Mouse (Mus musculus) heart, adult 2 months (tissue): ENCODE results near the gene Rdh9.

Source experiments
- CTCF ChIP-seq: fragments of 200-600 bp; IDR thresholded peaks from 2 replicates; pipeline ENCODE4 v1.8.1; 2022; ENCODE audit warnings: antibody characterized with exemption, mild to moderate bottlenecking, moderate library complexity
- POLR2A ChIP-seq: fragments of 200-500 bp; IDR thresholded peaks from 2 replicates; pipeline ENCODE4 v1.6.1; 2011; ENCODE audit warnings: mild to moderate bottlenecking, low read depth, low read length, control low read depth; ENCODE audit not compliant: insufficient read depth

DNA sequence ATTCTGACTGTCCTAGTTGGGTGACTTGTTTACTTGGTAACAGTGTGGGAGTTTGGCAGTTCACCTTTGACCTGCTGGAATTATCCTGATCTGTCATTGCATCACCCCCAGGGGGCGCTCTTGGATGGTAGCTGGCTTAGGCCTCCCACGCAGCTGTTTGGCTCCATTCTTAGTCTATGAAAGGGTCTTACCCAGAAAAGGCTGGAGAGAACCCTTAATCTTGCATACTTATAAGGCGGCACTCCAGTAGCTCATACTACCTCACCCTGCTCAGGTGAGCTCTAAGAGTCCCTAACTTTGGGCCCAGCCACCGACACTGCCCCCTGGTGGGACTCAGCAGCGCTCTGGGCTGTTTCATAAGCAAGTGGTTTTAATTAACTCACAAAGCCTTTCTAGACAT lies 31.5 kb upstream of the Rdh9 start:
- TF ChIP-seq POLR2A (no peak), CTCF (peak; percentile 77)
